Mouse (Mus musculus) midbrain, embryonic 11.5 days (tissue): ENCODE measurements at regions not wholly inside any gene's neighbourhood (a gene's known extent, or its start where the extent isn't known, plus 50 kb on each side); places are given as distances from the start of the nearest gene placed in this dataset.

Source experiments
- ATAC-seq: fragments of 200-750 bp; cut with Nextera tagmentation; 2 replicates; pipeline ENCODE4 v1.8.0; 2017; ENCODE audit warnings: moderate TSS enrichment, moderate library complexity; ENCODE audit not compliant: low FRiP score
- DNase-seq: peaks from one replicate; pipeline ENCODE4 v3.0.0; 2015; ENCODE audit warnings: low spot score; ENCODE audit errors: missing footprints
- H3K27ac ChIP-seq: fragments of 300-500 bp; sonication (generic); 2 replicates; pipeline ENCODE4 v1.5.1; 2014; ENCODE audit warnings: low read depth, low read length
- H3K27me3 ChIP-seq: fragments of 300-500 bp; sonication (generic); 2 replicates; pipeline ENCODE4 v1.6.1; 2014; ENCODE audit warnings: mild to moderate bottlenecking, low read length, moderate library complexity, mixed read lengths; ENCODE audit not compliant: control insufficient read depth, insufficient read depth
- H3K36me3 ChIP-seq: fragments of 300-500 bp; sonication (generic); 2 replicates; pipeline ENCODE4 v1.6.1; 2014; ENCODE audit warnings: mild to moderate bottlenecking, low read length, moderate library complexity, mixed read lengths; ENCODE audit not compliant: control insufficient read depth, insufficient read depth
- H3K4me1 ChIP-seq: fragments of 300-500 bp; sonication (generic); 2 replicates; pipeline ENCODE4 v1.6.1; 2014; ENCODE audit warnings: low read length; ENCODE audit not compliant: control insufficient read depth, insufficient read depth
- H3K4me2 ChIP-seq: fragments of 300-500 bp; sonication (generic); 2 replicates; pipeline ENCODE4 v1.6.1; 2014; ENCODE audit warnings: mild to moderate bottlenecking, moderate library complexity
- H3K4me3 ChIP-seq: fragments of 300-500 bp; sonication (generic); 2 replicates; pipeline ENCODE4 v1.5.1; 2014; ENCODE audit warnings: low read depth, low read length
- H3K9ac ChIP-seq: fragments of 300-500 bp; sonication (generic); 2 replicates; pipeline ENCODE4 v1.6.1; 2014; ENCODE audit warnings: low read length
- H3K9me3 ChIP-seq: fragments of 300-500 bp; sonication (generic); 2 replicates; pipeline ENCODE4 v1.6.1; 2016; ENCODE audit warnings: low read length; ENCODE audit not compliant: control insufficient read depth
- WGBS: fragments of 180-500 bp; shearing (Covaris S2); extraction: QIAGEN DNeasy Blood & Tissue Kit; methylation state at CpG from one replicate; pipeline ENCODE4 v1.1.7; 2014; 5-methylcytosine and 5-hydroxymethylcytosine counted together

DNA sequence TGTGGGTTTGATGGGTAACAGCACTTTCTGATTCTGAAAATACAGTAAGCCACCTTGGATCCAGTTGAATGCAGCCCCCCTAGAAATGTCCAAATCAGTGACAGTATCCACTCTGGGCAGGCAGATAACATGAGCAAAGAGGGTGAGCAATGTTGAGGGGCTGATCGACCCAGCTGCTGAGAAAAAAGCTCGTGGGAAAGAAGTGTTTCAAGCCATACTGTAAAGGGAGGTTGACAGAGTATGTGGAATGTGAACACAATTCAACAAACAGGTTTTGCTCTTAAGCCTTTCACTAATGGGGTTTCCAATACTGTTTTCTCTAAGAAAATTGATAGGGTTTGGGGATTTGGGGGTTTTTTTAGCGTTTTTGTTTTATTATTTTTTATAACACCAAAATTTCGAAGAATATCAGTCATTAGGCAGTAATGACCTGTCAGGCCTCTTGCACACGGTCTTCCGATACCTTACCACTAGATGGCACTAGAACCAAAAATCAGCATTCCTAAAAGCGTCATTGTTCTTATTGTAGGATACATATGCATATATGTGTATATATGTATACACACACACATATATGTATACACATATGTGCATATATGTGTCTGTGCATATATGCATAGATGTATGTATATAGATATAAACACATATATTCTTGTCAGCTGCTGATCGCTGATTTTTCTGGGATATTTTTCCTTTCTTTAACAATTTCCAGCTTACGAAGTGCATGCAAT is 237.5 kb upstream of the Gpc5 start:
- Histone ChIP-seq H3K4me1 (peaks cover 17% of the 10 kb centered on the region), H3K27ac (no peak overlapping the region), H3K27me3 (no peaks in the 10 kb centered on the region), H3K4me3 (no peak overlapping the region), H3K36me3 (no peaks in the 10 kb centered on the region), H3K9ac (no peak overlapping the region), H3K9me3 (no peaks in the 10 kb centered on the region), H3K4me2 (no peak overlapping the region)
- 26% methylated on average over 9 of the region's 9 CpGs for WGBS
- peak; percentile 51; the same call in 1 of the 2 replicates for ATAC-seq
- DNase-seq, result peak; percentile 90

DNA sequence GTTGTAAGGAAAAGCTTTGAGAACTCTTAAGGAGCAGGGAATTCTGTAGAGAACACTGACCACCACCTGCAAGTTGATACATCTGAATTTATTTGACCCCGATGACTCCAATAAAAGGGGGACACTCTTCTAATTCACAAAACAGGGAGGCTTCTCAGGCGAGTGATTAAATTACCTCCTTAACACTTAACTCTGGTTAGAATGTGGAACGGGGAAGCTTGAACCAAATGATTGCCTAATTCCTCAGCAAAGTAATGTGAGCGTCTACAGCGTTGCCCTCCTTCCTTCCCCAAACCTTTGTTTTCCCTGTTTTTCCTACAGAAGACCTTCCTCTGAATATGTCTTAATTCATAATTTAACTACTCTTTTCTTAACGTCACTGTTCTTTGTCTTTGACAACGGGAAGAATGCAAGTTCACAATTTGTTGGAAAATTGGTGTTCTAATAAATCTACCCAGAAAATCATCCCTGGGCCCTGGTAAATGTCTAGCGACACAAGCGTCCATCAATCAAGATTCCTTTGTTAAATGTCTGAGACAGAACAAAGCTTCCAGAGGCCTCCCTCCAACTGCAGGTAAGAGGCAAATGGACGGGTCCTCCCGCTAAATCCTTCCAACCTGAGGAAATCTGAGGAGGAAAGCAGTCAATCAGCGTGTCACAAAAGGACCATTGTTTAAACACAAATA is 236.8 kb upstream of the Gpc5 start:
- Histone ChIP-seq H3K9ac (no peak overlapping the region), H3K4me1 (peaks cover 17% of the 10 kb centered on the region), H3K27me3 (no peaks in the 10 kb centered on the region), H3K36me3 (no peaks in the 10 kb centered on the region), H3K27ac (no peak overlapping the region), H3K9me3 (no peaks in the 10 kb centered on the region), H3K4me3 (no peak overlapping the region), H3K4me2 (no peak overlapping the region)
- 18% methylated on average over 12 of the region's 12 CpGs for WGBS
- ATAC-seq, result no peak
- peak; percentile 90 for DNase-seq

DNA sequence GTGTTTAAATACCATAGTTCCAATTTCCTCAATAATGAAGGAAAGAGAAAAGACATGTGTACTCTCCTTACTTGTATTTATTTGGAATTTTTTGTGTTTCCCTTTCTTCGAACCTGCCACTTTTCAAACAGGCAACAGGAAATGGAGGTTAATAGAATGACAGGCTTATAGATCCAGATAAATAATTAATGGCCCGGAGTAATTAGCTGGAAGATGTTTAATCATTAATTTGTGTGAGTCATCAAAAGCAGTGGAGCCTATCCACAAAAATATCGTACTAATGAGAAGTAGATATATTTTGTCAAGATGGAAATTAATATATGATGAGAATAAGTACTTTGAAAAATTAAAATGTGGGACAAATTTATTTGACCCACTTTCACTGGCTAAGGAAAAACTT is 236.3 kb upstream of the Gpc5 start:
- Histone ChIP-seq H3K4me3 (no peak overlapping the region), H3K36me3 (no peaks in the 10 kb centered on the region), H3K27me3 (no peaks in the 10 kb centered on the region), H3K9me3 (no peaks in the 10 kb centered on the region), H3K9ac (no peak overlapping the region), H3K27ac (no peak overlapping the region), H3K4me1 (peaks cover 17% of the 10 kb centered on the region), H3K4me2 (no peak overlapping the region)
- DNase-seq (no peak), ATAC-seq (no peak)
- 51% methylated on average over 3 of the region's 3 CpGs for WGBS

DNA sequence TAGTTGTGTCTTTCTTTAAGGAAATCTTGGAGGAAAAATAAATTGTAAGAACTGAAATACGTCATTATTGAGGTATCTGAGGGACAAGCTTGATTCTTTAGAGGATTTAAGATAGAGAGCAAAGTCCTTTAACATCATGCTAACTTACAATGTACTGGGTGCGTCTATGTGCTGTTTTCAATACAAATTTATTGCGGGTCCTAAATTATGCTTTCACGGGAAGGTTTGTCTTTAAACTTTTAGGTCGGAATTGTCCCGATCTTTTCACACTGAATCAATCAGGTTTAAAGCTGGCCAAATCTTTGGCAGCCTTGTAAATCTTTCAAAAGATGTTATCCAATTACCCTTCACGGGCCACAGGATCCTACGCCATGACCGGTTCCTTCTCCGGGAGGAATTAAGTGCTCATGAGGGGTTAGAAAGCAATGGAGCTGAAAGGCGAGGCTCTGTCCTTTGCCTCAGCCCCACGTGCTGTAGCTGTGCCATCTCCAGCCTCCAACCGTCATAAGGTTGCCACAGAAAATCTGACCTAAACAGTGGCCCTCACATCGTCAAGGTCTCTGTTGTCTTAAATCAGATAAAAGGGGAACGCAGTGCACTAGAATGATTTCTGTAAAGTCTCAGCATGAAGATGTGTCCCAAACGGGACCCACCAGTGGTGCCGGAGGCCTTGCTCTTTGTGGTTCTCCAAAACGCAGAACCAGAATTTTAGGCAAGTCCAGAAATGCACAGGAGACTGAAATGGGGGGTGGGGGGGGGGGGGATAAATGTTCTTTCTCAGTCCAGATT is 235.6 kb upstream of the Gpc5 start:
- Histone ChIP-seq H3K27ac (no peak overlapping the region), H3K4me2 (peak overlapping the region; percentile 12; the same call in 1 of the 2 replicates), H3K9ac (no peak overlapping the region), H3K4me3 (no peak overlapping the region), H3K9me3 (no peaks in the 10 kb centered on the region), H3K4me1 (peaks cover 17% of the 10 kb centered on the region), H3K27me3 (no peaks in the 10 kb centered on the region), H3K36me3 (no peaks in the 10 kb centered on the region)
- 10% methylated on average over 18 of the region's 18 CpGs for WGBS
- ATAC-seq, result peak; percentile 62
- DNase-seq, result peak; percentile 91

DNA sequence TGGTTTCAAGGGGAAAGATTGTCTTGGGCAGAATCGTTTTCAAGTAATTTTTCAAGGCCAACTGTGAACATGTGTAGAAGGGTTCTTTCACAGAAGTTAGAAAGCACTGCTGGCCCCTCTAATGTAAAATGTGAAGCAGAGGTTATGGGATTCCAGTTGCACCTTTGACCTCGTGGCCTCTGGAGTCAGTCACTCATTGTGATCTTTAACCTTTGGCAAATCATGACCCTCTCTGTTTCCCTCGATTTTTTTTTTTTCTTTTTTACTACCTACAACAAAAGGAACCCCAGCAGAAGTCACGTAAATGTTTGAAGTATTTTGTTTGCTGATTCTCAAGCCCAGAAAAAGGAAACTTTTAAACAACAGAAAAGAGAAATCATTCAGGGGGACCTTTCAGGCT is 234.8 kb upstream of the Gpc5 start:
- H3K27ac ChIP-seq, result no peak overlapping the region
- WGBS, result 2% methylated on average over 4 of the region's 4 CpGs

DNA sequence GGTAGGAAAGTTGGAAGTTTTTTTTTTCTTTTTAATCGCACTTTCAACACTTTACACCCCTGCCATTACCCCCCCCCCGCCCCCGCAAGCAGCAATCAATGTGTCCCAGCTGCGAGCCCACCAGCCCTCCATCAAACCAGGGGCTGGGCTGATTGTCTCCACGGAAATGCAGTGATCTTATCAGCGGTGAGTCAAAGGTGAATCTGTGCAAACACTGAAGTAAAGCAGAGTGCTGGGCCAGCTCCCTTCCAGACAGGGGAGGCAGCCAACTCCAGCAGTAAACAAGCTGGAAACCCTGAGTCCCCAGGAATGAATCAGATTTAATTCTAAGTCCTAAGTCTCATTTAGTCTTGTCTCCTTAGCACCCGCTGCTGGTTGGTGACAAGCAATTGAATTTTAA is 234.3 kb upstream of the Gpc5 start:
- no peak overlapping the region for H3K9ac ChIP-seq
- H3K27ac ChIP-seq, result no peak overlapping the region
- DNase-seq (peak; percentile 85), ATAC-seq (peak; percentile 65; the same call in 1 of the 2 replicates)
- H3K4me3 ChIP-seq, result no peak overlapping the region
- 1% methylated on average over 7 of the region's 7 CpGs for WGBS
- H3K4me2 ChIP-seq, result no peak overlapping the region
- H3K4me1 ChIP-seq, result peaks cover 17% of the 10 kb centered on the region
- H3K27me3 ChIP-seq, result no peaks in the 10 kb centered on the region
- H3K9me3 ChIP-seq, result no peaks in the 10 kb centered on the region
- no peaks in the 10 kb centered on the region for H3K36me3 ChIP-seq

More for the DNA sequence above, 234.8 kb upstream of the Gpc5 start:
- Histone ChIP-seq H3K9me3 (no peaks in the 10 kb centered on the region), H3K4me2 (no peak overlapping the region), H3K9ac (no peak overlapping the region), H3K36me3 (no peaks in the 10 kb centered on the region), H3K4me3 (no peak overlapping the region), H3K27me3 (no peaks in the 10 kb centered on the region), H3K4me1 (peaks cover 17% of the 10 kb centered on the region)
- DNase-seq (peak; percentile 92), ATAC-seq (no peak)

DNA sequence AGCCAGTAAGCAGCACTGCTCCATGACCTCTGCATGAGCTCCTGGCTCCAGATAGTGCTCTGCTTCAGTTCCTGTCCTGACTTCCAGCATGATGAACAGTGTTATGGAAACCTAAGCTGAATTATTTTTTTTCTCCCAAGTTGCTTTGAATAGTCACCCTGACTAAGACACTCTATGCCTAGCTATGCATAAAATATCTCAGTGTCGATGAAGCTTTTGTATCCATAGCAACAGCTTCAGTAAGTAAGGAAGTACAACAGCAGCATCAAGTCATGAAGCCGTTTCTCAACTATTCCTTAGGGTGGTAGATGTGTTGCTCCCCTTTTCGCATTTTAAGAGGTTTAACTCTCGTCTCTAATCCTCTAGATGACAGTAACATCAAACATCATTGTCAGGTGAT is 228.4 kb upstream of the Gpc5 start:
- Histone ChIP-seq H3K4me1 (no peaks in the 10 kb centered on the region), H3K36me3 (no peaks in the 10 kb centered on the region), H3K27ac (no peak overlapping the region), H3K9ac (no peak overlapping the region), H3K4me3 (no peak overlapping the region), H3K27me3 (no peaks in the 10 kb centered on the region), H3K9me3 (no peaks in the 10 kb centered on the region), H3K4me2 (no peak overlapping the region)
- DNase-seq, result no peak
- ATAC-seq, result no peak
- WGBS, result 75% methylated on average over 4 of the region's 4 CpGs

DNA sequence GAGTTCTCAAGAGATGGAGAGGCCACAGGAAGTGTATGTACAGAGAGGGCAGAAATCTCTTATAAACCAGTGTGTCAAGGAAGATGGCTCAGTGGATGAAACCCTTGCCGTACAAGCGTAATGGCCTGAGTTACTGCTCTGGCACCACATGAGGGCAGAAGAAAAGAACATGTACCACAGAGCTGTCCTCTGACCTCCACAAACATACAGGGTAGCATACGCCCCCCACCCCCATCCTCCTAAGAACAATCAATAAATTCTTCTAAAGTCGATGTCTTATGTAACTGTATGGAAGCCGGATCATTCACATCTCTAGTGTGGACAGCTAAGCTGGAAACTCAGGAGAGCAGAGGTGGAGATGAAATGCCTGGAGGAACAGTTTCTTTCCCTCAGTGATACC is 227.9 kb upstream of the Gpc5 start:
- ATAC-seq (no peak), DNase-seq (no peak)
- Histone ChIP-seq H3K4me3 (no peak overlapping the region), H3K36me3 (no peaks in the 10 kb centered on the region), H3K27me3 (no peaks in the 10 kb centered on the region), H3K9me3 (no peaks in the 10 kb centered on the region), H3K27ac (no peak overlapping the region), H3K4me1 (no peaks in the 10 kb centered on the region), H3K9ac (no peak overlapping the region), H3K4me2 (no peak overlapping the region)
- 91% methylated on average over 5 of the region's 5 CpGs for WGBS

DNA sequence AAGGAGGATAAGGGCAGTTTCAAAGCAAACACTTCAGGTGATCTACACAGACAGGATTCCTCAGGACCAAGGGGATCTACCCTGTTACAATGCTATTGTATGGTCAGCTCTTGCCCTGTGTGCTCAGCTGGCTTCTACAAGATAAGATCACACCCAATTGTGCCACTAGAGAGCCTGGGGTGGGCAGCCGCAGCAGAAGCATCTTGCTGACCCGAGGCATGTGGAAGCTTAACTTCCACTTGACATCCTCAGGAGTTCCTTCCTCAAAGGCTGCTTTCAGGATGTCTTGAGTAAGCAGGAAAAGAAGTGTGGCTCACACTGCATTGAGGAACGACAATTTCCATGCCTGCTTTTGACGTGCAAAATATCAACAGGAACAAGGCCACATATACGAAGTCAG is 222.8 kb upstream of the Gpc5 start:
- Histone ChIP-seq H3K9me3 (no peaks in the 10 kb centered on the region), H3K27ac (no peak overlapping the region), H3K4me1 (no peaks in the 10 kb centered on the region), H3K9ac (no peak overlapping the region), H3K4me2 (no peak overlapping the region), H3K36me3 (no peaks in the 10 kb centered on the region), H3K4me3 (no peak overlapping the region), H3K27me3 (no peaks in the 10 kb centered on the region)
- 56% methylated on average over 5 of the region's 5 CpGs for WGBS
- ATAC-seq (no peak), DNase-seq (no peak)
